Mouse (Mus musculus) liver, postnatal 0 days (tissue): Measurements from ENCODE around the gene Bex1.

Source experiments
- CTCF ChIP-seq: sonication (generic); IDR thresholded peaks from 2 replicates; pipeline ENCODE4 v1.5.1; 2016; ENCODE audit warnings: antibody characterized with exemption, low read depth
- EP300 ChIP-seq: IDR thresholded peaks from 2 replicates; pipeline ENCODE4 v1.6.1; 2016; ENCODE audit warnings: antibody characterized with exemption, low read depth, mild to moderate bottlenecking

GRCm38 (mm10) chrX:136183107-136183506 lies 32.2 kb downstream of the Bex1 start:
- peak; percentile 59; the same call in 1 of the 2 replicates for TF ChIP-seq EP300
- TF ChIP-seq CTCF, result no peak
